Mouse (Mus musculus) frontal cortex, adult 2 months (tissue): ENCODE data around the gene Cldn12. TPM values are rescaled to one million over a fixed set of nuclear protein-coding genes. Genes with fewer than 3 reads are reported as not detected.

Experiments
- DNase-seq, 2 experiments: peaks; one replicate each; pipeline ENCODE4 v3.0.0; 2022; ENCODE audit warnings: low spot score in 1 of 2; ENCODE audit errors: extremely low spot score in 1 of 2
- polyA plus RNA-seq: library from polyadenylated mRNA; depleted of rRNA; stranded (reverse); fragments of >200 nt; gene quantifications from 2 replicates; pipeline ENCODE4 v1.2.3, GENCODE M21; 2012; rRNA removed

Gene Cldn12
- polyA plus RNA-seq: 46.2 and 47.0 TPM in 2 replicates

- peak; percentile 95 to 98 for DNase-seq
These were observed at the start of gene Cldn12 for GRCm38 (mm10) chr5:5514196-5515076. Gene Cldn12, minus strand, starts transcription at chr5:5514958.

GRCm38 (mm10) chr5:5562435-5562834 lies 47.7 kb upstream of the Cldn12 start:
- DNase-seq: no peak

GRCm38 (mm10) chr5:5561041-5561706 lies 46.4 kb upstream of the Cldn12 start:
- DNase-seq: no peak

DNA sequence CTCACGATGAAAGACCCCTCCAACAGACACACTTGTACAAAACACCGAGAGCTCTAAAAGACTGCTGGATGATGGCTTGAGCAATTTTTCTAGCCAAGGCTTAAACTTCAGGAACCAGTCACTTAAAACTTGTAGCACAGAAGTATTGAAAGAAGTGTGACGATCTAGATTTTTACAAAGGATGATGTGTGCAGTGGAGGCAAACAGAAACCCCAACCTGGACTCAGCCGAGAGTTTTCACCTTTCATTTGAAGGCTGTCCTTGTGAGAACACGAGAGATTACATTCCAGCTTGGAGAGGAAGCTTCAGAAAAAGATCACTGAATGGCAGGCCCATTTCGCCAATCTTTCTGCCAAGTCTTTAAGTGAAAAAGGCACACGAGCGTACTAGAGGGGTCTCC lies 45.0 kb upstream of the Cldn12 start:
- DNase-seq: peak in 1 of 2 experiments; percentile 2

- peak; percentile 80 to 94 for DNase-seq
These were observed 44.5 kb upstream of the Cldn12 start, which contains the start of gene Gtpbp10 for GRCm38 (mm10) chr5:5559079-5559740. Gene Gtpbp10, minus strand, starts transcription at chr5:5559538.

- no peak for DNase-seq
These were observed 36.4 kb upstream of the Cldn12 start for GRCm38 (mm10) chr5:5551110-5551509.

DNA sequence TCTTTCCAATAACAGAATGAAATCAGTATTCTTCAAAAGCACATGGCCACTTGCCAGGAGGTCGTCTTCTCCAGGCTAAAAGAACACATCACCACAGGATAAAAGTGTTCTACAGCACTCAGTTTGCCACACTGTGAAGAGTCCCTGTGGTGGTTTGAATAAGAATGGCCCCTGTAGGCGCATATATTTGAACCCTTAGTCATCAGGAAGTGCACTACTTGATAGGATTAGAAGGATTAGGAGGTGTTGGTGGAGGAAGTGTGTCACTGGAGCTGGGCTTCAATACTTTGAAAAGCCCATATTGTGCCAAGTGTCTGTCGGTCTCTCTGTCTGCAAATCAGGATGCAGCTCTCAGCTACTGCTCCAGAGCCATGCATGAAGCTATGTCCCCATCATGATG lies 25.6 kb upstream of the Cldn12 start:
- DNase-seq: no peak

GRCm38 (mm10) chr5:5539771-5540170 lies 25.0 kb upstream of the Cldn12 start:
- no peak for DNase-seq

DNA sequence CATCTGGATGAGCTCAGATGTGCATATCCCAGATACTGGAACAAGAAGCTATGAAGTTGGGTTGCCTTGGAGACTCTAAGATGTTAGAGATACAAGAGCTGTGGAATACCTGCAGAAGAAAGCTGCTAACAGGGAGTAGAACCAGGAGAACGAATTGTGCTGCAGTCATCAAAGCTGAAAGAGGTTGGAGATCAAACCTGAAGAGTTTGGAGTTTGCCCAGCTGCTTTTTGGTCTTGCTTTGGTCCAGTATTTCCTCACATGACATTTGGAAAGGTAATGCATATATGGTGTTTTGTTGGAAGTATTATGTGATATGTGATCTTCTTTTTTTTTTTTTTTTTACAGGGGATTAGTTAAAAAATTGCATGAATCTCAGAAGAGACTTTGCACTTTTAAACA lies 21.4 kb upstream of the Cldn12 start:
- DNase-seq: no peak

GRCm38 (mm10) chr5:5533656-5534420 lies 19.1 kb upstream of the Cldn12 start:
- DNase-seq: no peak

DNA sequence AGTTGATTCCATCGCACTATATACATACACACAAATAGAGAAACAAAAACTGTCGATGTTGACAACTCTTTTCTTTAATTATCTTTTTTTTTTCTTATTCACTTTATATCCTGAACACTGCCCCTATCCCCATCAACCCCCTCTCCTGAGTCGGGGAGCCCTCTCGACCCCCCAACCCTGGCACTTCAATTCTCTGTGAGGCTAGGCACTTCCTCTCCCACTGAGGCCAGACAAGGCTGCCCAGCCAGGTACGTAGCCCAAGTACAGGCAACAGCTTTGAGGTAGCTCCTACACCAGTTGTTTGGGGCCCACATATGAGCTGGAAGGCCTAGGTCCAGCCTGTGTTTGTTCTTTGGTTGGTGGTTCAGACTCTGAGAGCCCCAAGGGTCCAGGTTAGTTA lies 653 bp upstream of the Cldn12 start:
- no peak for DNase-seq

- DNase-seq: no peak
These were observed 3.4 kb downstream of the Cldn12 start for GRCm38 (mm10) chr5:5511401-5511800.

GRCm38 (mm10) chr5:5510989-5511388 lies 3.8 kb downstream of the Cldn12 start:
- DNase-seq: peak in 1 of 2 experiments; percentile 55

DNA sequence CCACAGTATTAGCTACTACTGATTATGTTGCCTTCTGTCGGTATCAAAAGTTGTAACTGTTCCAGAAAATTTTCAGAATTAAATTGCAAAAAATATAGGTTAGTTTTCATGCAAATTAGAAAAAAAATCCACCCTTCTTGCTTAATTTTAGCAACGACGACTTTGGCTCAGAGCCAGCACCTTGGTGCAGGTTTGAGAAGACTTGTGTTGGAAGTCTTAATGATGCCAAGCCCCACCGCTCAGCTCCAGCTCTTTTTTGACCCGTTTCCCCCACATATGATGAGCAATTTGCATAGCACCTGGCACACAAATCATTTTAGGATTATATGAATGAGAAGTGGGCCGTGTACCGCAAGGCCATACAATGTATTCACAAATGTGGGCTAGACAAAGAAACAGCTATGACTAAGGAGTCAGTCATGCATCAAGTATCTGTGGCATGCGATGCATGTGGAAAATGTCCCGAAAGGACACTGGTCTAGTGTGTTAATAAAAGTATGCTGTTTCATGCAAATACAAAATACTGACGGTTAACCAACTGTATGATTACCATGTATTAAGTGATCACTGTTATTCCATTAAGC lies 4.4 kb downstream of the Cldn12 start:
- DNase-seq: peak in 1 of 2 experiments; percentile 47

GRCm38 (mm10) chr5:5508231-5508630 lies 6.5 kb downstream of the Cldn12 start:
- DNase-seq: no peak

- peak in 1 of 2 experiments; percentile 71 for DNase-seq
These were observed 7.0 kb downstream of the Cldn12 start for GRCm38 (mm10) chr5:5507701-5508225.

DNA sequence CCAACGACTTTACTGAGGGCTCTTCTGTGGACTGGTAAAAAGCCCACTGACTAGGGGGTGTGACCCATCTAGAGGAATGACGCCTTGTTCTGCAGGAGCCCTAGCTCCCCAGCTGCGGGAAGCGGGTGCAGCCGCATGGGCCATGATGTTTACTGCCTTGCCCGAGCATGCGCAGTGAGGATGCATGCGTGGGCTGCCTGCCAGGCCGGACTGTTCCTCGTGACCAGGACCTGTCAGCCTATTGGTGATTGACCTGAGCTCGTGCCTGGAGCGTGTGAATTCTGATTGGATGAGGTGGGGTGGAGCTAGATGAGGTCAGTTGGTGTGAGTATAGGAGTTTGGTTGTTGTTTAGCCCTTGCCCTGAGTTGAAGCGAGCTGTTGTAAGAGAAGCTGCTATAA lies 10.3 kb downstream of the Cldn12 start:
- DNase-seq: no peak

GRCm38 (mm10) chr5:5503381-5503780 lies 11.4 kb downstream of the Cldn12 start:
- no peak for DNase-seq

DNA sequence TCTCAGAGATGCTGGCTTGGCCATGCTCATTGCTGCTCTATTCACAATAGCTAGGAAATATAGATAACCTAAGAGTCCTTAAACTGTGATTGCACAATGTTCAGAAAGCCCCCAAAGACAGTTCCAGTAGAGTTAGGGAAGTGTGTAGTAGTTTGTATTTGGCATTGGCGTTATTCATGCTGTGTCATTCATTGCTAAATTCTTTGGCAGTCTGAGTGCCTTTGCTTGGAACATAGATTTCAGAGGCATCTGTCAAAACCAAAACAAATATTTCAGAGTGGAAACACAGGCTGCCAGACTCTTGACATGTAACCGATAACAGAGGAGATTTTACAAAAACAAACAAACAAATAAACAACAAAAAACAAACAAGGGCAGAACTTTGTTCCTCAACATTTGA lies 13.2 kb downstream of the Cldn12 start:
- no peak for DNase-seq

DNA sequence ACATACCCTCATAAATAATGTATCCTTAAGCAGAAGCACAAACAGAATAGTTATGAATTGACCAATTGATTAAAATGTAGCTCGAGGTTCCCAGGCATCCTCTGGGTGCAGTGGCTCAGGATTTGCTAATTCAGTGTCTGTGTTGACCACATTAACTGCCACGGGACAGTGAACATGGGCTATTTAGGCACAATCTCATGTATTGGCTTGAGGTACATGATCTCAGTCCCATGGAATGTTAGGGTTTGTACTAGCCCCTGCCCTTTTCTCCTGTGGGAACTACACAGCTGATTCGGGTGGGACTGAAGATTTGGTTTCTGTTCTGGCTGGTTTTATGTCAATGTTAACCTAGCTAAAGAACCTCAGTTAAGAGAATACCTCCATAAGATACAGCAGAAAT lies 18.4 kb downstream of the Cldn12 start:
- DNase-seq: no peak
